Mouse (Mus musculus): ENCODE data around the gene Nsa2. TPM values are rescaled to one million over a fixed set of nuclear protein-coding genes. Genes with fewer than 3 reads are reported as not detected.

Gene Nsa2
- 136 TPM for polyA plus RNA-seq (2014; fragmentation: Illumina TruSeq; extraction: RNeasy Lipid Tissue Mini Kit (QIAGEN cat#74804); ENCODE audit: low read depth, low replicate concordance)

GRCm38 (mm10) chr13:97137466-97138400 is at the start of gene Nsa2, which contains the start of gene Gfm2:
Gene Nsa2 (minus strand): TSS chr13:97137937.
Gene Gfm2 (plus strand): TSS chr13:97137937.

DNA sequence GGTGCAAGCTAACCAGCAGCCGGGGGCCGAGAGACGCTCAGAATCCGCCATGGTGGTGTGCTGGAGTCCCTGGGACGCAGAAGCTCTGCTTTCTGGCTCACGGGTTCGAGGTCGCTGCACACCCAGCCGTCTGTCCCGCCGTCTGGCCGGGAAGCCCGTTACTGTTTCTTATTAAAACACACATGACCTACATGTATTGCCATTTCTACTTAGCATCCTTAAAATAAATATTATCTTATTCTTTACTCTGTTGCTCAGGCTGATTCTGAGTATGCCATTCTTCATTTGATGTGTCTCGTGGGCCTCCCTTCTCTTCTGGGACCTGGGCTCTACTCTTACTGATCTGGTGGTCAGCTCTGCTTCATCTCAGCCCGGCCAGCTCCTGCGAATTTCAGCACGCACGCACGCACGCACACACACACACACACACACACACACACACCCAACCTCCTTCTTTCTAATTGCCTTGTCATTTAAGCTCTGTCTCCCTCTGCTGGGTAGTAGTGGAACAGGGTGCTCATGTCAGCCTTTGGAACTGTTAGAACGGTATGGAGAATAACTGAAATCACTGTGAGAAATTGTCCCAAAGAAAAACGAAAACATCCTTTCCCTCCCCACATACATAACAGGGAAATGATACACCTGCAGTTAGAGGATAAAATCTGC is 38.4 kb downstream of the Nsa2 start, which contains the start of gene Gm6169:
Gene Gm6169 (minus strand): TSS at position 51 of the 666 bp plus-strand sequence.

Other genes starting within 250 kb of the Nsa2 start
- gene Gcnt4, start 213.2 kb downstream of the Nsa2 start, polyA plus RNA-seq (2014; fragmentation: Illumina TruSeq; extraction: RNeasy Lipid Tissue Mini Kit (QIAGEN cat#74804); ENCODE audit: low read depth, low replicate concordance): 48.9 TPM
- gene 1700029F12Rik, start 103.6 kb downstream of the Nsa2 start, polyA plus RNA-seq (2014; fragmentation: Illumina TruSeq; extraction: RNeasy Lipid Tissue Mini Kit (QIAGEN cat#74804); ENCODE audit: low read depth, low replicate concordance): 19.6 TPM
- 9.6 TPM for gene Fam169a, start 70.7 kb downstream of the Nsa2 start, polyA plus RNA-seq (2014; fragmentation: Illumina TruSeq; extraction: RNeasy Lipid Tissue Mini Kit (QIAGEN cat#74804); ENCODE audit: low read depth, low replicate concordance)
- gene Gm6169, start 38.7 kb downstream of the Nsa2 start, polyA plus RNA-seq (2014; fragmentation: Illumina TruSeq; extraction: RNeasy Lipid Tissue Mini Kit (QIAGEN cat#74804); ENCODE audit: low read depth, low replicate concordance): 3.8 TPM
- gene Gfm2, start within 50 bp of the Nsa2 start, polyA plus RNA-seq (2014; fragmentation: Illumina TruSeq; extraction: RNeasy Lipid Tissue Mini Kit (QIAGEN cat#74804); ENCODE audit: low read depth, low replicate concordance): 25.0 TPM
- 192 TPM for gene Hexb, start 60.4 kb upstream of the Nsa2 start, polyA plus RNA-seq (2014; fragmentation: Illumina TruSeq; extraction: RNeasy Lipid Tissue Mini Kit (QIAGEN cat#74804); ENCODE audit: low read depth, low replicate concordance)
- gene Enc1, start 103.2 kb upstream of the Nsa2 start, polyA plus RNA-seq (2014; fragmentation: Illumina TruSeq; extraction: RNeasy Lipid Tissue Mini Kit (QIAGEN cat#74804); ENCODE audit: low read depth, low replicate concordance): 16.7 TPM

Data from adipose tissue, adult 10 weeks (tissue).